Mouse (Mus musculus) hindbrain, postnatal 0 days (tissue): ENCODE data around the gene Agap1. TPM values are rescaled to one million over a fixed set of nuclear protein-coding genes. Genes with fewer than 3 reads are reported as not detected.

ENCODE experiments used
- ATAC-seq: fragments of 200-750 bp; cut with Nextera tagmentation; 2 replicates; pipeline ENCODE4 v1.8.0; 2017; ENCODE audit warnings: mild to moderate bottlenecking, moderate TSS enrichment, moderate library complexity
- DNase-seq: peaks from one replicate; pipeline ENCODE4 v3.0.0-alpha.2; 2015; ENCODE audit warnings: low spot score
- H3K27ac ChIP-seq: fragments of 300-500 bp; sonication (generic); 2 replicates; pipeline ENCODE4 v1.5.1; 2014; ENCODE audit warnings: mild to moderate bottlenecking
- H3K27me3 ChIP-seq: fragments of 300-500 bp; sonication (generic); 2 replicates; pipeline ENCODE4 v1.6.1; 2014; ENCODE audit warnings: low read length, mixed read lengths; ENCODE audit not compliant: insufficient read depth
- H3K36me3 ChIP-seq: fragments of 300-500 bp; sonication (generic); 2 replicates; pipeline ENCODE4 v1.6.1; 2014; ENCODE audit warnings: low read length, mixed read lengths; ENCODE audit not compliant: insufficient read depth
- H3K4me1 ChIP-seq: fragments of 300-500 bp; sonication (generic); 2 replicates; pipeline ENCODE4 v1.6.1; 2014; ENCODE audit warnings: antibody characterized with exemption, low read length, mixed read lengths; ENCODE audit not compliant: insufficient read depth
- H3K4me2 ChIP-seq: fragments of 300-500 bp; sonication (generic); 2 replicates; pipeline ENCODE4 v1.6.1; 2014; ENCODE audit warnings: low read depth, mild to moderate bottlenecking, low read length, moderate library complexity, mixed read lengths
- H3K4me3 ChIP-seq: fragments of 300-500 bp; sonication (generic); 2 replicates; pipeline ENCODE4 v1.5.1; 2014; ENCODE audit warnings: low read length
- H3K9ac ChIP-seq: fragments of 300-500 bp; sonication (generic); replicated peaks from 2 replicates; pipeline ENCODE4 v1.6.1; 2014; ENCODE audit warnings: mild to moderate bottlenecking, low read length, moderate library complexity, mixed read lengths
- H3K9me3 ChIP-seq: fragments of 300-500 bp; sonication (generic); 2 replicates; pipeline ENCODE4 v1.6.1; 2016; ENCODE audit warnings: low read length, mixed read lengths
- CTCF ChIP-seq: IDR thresholded peaks from 2 replicates; pipeline ENCODE4 v1.5.1; 2016; ENCODE audit warnings: antibody characterized with exemption, control low read depth, low read depth
- WGBS: fragments of 180-500 bp; shearing (Covaris S2); extraction: QIAGEN DNeasy Blood & Tissue Kit; methylation state at CpG from one replicate; pipeline ENCODE4 v1.1.7; 2014; 5-methylcytosine and 5-hydroxymethylcytosine counted together
- polyA plus RNA-seq: library from polyadenylated mRNA; unstranded; fragments of >200 nt; fragmentation: Nextera tagmentation; extraction: Ambion mirVana; gene quantifications from 2 replicates; pipeline ENCODE4 v1.2.1, GENCODE M21; 2015
- total RNA-seq: library from RNA; depleted of rRNA; stranded (reverse); fragments of >200 nt; gene quantifications from 2 replicates; pipeline ENCODE4 v1.2.3, GENCODE M21; 2014

The Agap1 gene
- total and polyA plus RNA-seq, 2 experiments from 2014 or later = 40.0 to 122 TPM

GRCm38 (mm10) chr1:89471430-89471829 is 16.8 kb downstream of the Agap1 start:
- Histone ChIP-seq H3K4me2 (no peak overlapping the region), H3K27me3 (no peaks in the 10 kb centered on the region), H3K9ac (no peak overlapping the region), H3K27ac (no peak overlapping the region), H3K36me3 (no peaks in the 10 kb centered on the region), H3K4me3 (no peak overlapping the region), H3K9me3 (no peaks in the 10 kb centered on the region), H3K4me1 (peaks cover 44% of the 10 kb centered on the region)
- DNase-seq (no peak), ATAC-seq (no peak)
- WGBS = 60% methylated on average over 4 of the region's 4 CpGs
- no peak for TF ChIP-seq CTCF

DNA sequence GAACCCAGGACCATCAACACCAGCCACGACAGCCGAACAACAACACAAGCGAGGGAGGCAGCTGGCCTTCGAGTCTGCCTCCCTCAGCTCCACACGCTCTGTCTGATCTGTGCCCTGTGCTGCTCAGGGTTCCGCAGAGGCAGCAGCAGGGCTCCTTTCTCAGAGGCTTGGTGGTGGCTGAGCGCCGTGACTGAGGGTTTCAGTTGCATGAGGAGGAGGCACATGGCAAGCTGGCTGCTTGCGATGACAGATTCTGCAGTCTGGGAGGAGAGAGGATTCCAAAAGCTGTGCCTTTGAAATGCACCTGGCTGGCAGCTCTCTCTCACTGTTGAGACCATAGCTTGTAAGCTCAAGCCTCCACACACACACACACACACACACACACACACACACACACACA is 17.3 kb downstream of the Agap1 start:
- Histone ChIP-seq H3K27me3 (no peaks in the 10 kb centered on the region), H3K9ac (no peak overlapping the region), H3K27ac (no peak overlapping the region), H3K36me3 (no peaks in the 10 kb centered on the region), H3K4me3 (no peak overlapping the region), H3K4me1 (peaks cover 40% of the 10 kb centered on the region), H3K9me3 (no peaks in the 10 kb centered on the region), H3K4me2 (no peak overlapping the region)
- no peak for ATAC-seq
- peak; percentile 15 for DNase-seq
- TF ChIP-seq CTCF = no peak
- WGBS = 48% methylated on average over 9 of the region's 9 CpGs

- Histone ChIP-seq H3K9ac (no peak overlapping the region), H3K36me3 (no peaks in the 10 kb centered on the region), H3K4me2 (no peak overlapping the region), H3K9me3 (no peaks in the 10 kb centered on the region), H3K4me3 (no peak overlapping the region), H3K4me1 (0 out of 2 replicates have a peak, but pooled peaks cover 23% of the 10 kb centered on the region), H3K27ac (no peak overlapping the region), H3K27me3 (no peaks in the 10 kb centered on the region)
- ATAC-seq (no peak), DNase-seq (no peak)
- WGBS = 81% methylated on average over 5 of the region's 5 CpGs
- TF ChIP-seq CTCF = no peak
Observed at GRCm38 (mm10) chr1:89473946-89474345, 19.3 kb downstream of the Agap1 start.

DNA sequence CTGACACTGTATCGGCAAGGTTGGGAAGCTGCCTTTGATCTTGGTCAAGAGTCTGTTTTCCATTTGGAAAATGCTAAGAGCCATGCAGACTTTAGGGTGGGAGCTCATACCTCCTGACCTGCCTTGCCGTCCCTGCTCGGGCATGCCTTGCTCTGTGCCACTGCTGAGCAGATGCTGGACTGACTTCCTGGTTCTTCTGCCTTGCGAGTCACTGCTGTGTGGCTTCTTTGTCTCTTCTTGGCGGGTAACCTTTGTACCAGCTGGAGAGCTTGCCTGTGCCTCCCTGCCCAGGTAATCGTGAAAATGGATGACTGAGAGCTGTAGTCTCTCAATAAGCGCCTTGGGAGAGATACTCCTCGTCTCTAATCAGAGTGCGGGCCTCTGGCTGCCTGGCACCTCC is 20.2 kb downstream of the Agap1 start:
- no peak overlapping the region for H3K9ac ChIP-seq
- H3K4me2 ChIP-seq = no peak overlapping the region
- 0 out of 2 replicates have a peak, but pooled peaks cover 23% of the 10 kb centered on the region for H3K4me1 ChIP-seq
- H3K9me3 ChIP-seq = no peaks in the 10 kb centered on the region
- WGBS = 46% methylated on average over 9 of the region's 9 CpGs
- ATAC-seq (no peak), DNase-seq (no peak)
- H3K27ac ChIP-seq = no peak overlapping the region
- H3K4me3 ChIP-seq = no peak overlapping the region
- H3K27me3 ChIP-seq = no peaks in the 10 kb centered on the region
- H3K36me3 ChIP-seq = no peaks in the 10 kb centered on the region
- TF ChIP-seq CTCF = no peak

DNA sequence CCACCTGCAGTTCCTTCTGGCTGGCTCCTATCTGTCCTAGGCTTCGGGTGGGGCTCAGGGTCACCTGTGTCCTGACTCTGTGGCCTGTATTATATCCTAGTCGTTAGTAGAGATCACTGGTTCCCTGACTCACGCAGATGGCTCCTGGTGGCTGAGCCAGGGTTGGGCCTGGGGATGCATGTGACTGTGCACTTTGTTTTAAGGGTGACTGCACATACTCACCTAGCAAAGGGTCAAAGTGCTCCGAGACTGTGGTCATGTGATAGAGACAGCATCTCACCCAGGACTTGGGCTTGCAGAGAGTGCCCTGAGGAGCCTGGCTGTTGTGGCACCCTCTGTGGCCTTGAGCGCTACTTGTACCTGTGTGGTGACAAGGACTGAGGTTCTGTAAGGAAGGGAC is 22.4 kb downstream of the Agap1 start:
- no peak overlapping the region for H3K4me2 ChIP-seq
- ATAC-seq = no peak
- no peaks in the 10 kb centered on the region for H3K9me3 ChIP-seq
- H3K27me3 ChIP-seq = no peaks in the 10 kb centered on the region
- WGBS = 88% methylated on average over 5 of the region's 5 CpGs
- peaks cover 16% of the 10 kb centered on the region for H3K4me1 ChIP-seq
- TF ChIP-seq CTCF = no peak
- no peak overlapping the region for H3K4me3 ChIP-seq
- DNase-seq = no peak
- H3K9ac ChIP-seq = no peak overlapping the region
- no peak overlapping the region for H3K27ac ChIP-seq
- no peaks in the 10 kb centered on the region for H3K36me3 ChIP-seq

DNA sequence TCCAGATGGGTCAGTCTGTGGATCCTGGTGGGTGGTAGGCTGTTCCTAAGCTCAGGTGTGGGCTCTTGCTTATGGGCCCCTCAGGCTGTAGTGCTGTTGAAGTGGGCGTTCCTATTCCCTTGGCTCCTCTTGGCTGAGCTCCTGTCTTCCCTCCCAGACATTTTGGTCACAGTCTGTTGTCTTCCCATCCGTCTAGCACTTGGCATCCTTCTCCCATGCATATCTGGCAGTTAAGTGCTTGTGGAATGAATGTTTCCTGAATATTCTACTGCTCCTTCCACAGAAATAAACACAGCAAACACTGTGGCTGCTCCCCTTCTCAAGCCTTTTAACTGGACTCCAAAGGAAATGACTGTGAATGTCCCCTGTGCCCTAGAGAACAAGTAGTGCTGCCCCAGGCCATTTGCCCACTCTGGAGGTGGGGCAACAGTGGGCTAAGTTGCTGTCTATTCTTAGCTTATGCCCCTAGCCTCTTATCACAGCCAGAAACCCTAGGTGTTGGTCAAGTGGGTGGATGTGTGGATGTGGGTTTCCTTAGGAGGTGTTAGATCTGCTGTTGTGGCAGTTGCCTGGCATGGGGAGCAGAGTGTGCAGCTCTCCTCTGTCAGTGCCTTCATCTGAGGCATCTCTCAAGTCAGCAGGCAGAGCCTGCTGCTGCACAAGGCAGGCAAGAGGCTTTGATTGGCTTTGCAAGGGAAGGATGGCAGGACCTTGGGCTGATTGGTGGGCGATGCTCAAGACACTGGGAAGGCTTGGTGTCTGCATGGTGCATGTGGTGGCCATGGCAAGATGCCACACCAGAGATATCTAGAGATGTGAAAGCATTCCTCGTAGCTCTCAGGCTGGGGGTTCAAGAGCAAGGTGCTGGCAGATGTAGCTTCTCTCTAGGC is 24.2 kb downstream of the Agap1 start:
- Histone ChIP-seq H3K36me3 (no peaks in the 10 kb centered on the region), H3K27me3 (no peaks in the 10 kb centered on the region), H3K4me2 (no peak overlapping the region), H3K27ac (no peak overlapping the region), H3K4me1 (peaks cover 16% of the 10 kb centered on the region), H3K4me3 (no peak overlapping the region), H3K9me3 (no peaks in the 10 kb centered on the region), H3K9ac (no peak overlapping the region)
- ATAC-seq = no peak
- no peak for DNase-seq
- 67% methylated on average over 4 of the region's 4 CpGs for WGBS
- TF ChIP-seq CTCF = no peak

GRCm38 (mm10) chr1:89481154-89481553 is 26.5 kb downstream of the Agap1 start:
- TF ChIP-seq CTCF = no peak
- H3K27ac ChIP-seq = no peak overlapping the region
- no peak for DNase-seq
- H3K27me3 ChIP-seq = no peaks in the 10 kb centered on the region
- WGBS = 65% methylated on average over 9 of the region's 9 CpGs
- H3K4me1 ChIP-seq = peaks cover 8% of the 10 kb centered on the region
- no peaks in the 10 kb centered on the region for H3K9me3 ChIP-seq
- no peak overlapping the region for H3K4me2 ChIP-seq
- no peaks in the 10 kb centered on the region for H3K36me3 ChIP-seq
- ATAC-seq = no peak
- no peak overlapping the region for H3K9ac ChIP-seq
- H3K4me3 ChIP-seq = no peak overlapping the region
